Comparison of ENCODE assay signal across 9 mouse cellular contexts in genomic region chr8:54829794-54830426, GRCm38 (mm10). TPM values are rescaled to one million over a fixed set of nuclear protein-coding genes. Genes with fewer than 3 reads are reported as not detected.
DNase-seq lines count a peak whose midpoint lies in the region; ATAC-seq and TF ChIP-seq lines count a peak whose summit lies in the region.
"Had no signal": no experiment of that assay in that cellular context is flagged by ENCODE, and none has a peak within 500 bp of the region (broad histone marks: within the 10 kb centered on the region; RNA-seq: fewer than 3 reads in every experiment).

No protein-coding gene starts in this region.

- no peaks in the 10 kb centered on the region for H3K36me3 ChIP-seq in kidney, postnatal 0 days (ENCODE audit: insufficient read depth, low read length)
- H3K36me3 ChIP-seq in neural tube, embryonic 15.5 days: no peaks in the 10 kb centered on the region
- H3K36me3 ChIP-seq: limb, embryonic 12.5 days had no signal

- TF ChIP-seq CTCF in kidney, postnatal 0 days (IDR thresholded peaks at IDR 0.05; ENCODE audit: low read depth): peak; percentile 65

- no peak overlapping the region for H3K9ac ChIP-seq in kidney, postnatal 0 days (ENCODE audit: low read depth, low read length)
- no peak overlapping the region for H3K9ac ChIP-seq in neural tube, embryonic 15.5 days (replicated peaks)
- H3K9ac ChIP-seq: limb, embryonic 12.5 days had no signal

- no peak overlapping the region for H3K4me3 ChIP-seq in kidney, postnatal 0 days (replicated peaks; ENCODE audit: low read depth, low read length)
- H3K4me3 ChIP-seq in neural tube, embryonic 15.5 days (replicated peaks): no peak overlapping the region
- H3K4me3 ChIP-seq: limb, embryonic 12.5 days had no signal

- no peak overlapping the region for H3K4me2 ChIP-seq in kidney, postnatal 0 days (ENCODE audit: low read length)
- 0 out of 2 replicates have a peak overlapping the region, but pooled peaks have one; percentile 5 for H3K4me2 ChIP-seq in neural tube, embryonic 15.5 days
- H3K4me2 ChIP-seq: limb, embryonic 12.5 days had no signal

- H3K9me3 ChIP-seq in kidney, postnatal 0 days (replicated peaks; ENCODE audit: low read length): no peaks in the 10 kb centered on the region
- no peaks in the 10 kb centered on the region for H3K9me3 ChIP-seq in neural tube, embryonic 15.5 days (replicated peaks)
- H3K9me3 ChIP-seq: limb, embryonic 12.5 days had no signal

- WGBS in kidney, postnatal 0 days: 51% methylated on average over 4 of the region's 4 CpGs
- 61% methylated on average over 4 of the region's 4 CpGs for WGBS in neural tube, embryonic 15.5 days

- no peak overlapping the region for H3K27ac ChIP-seq in kidney, postnatal 0 days
- no peak overlapping the region for H3K27ac ChIP-seq in neural tube, embryonic 15.5 days (replicated peaks)
- H3K27ac ChIP-seq: limb, embryonic 12.5 days had no signal

- ATAC-seq in kidney, postnatal 0 days (replicated peaks; ENCODE audit: low FRiP score, low read depth): no peak
- no peak for ATAC-seq in neural tube, embryonic 15.5 days (ENCODE audit: low FRiP score)

- H3K27me3 ChIP-seq in kidney, postnatal 0 days (ENCODE audit: insufficient read depth, low read length): no peaks in the 10 kb centered on the region
- no peaks in the 10 kb centered on the region for H3K27me3 ChIP-seq in neural tube, embryonic 15.5 days (replicated peaks)
- H3K27me3 ChIP-seq: limb, embryonic 12.5 days had no signal

- DNase-seq in cerebellum, postnatal 10 days: peak; percentile 20 to 67
- no peak for DNase-seq in cerebellum, postnatal 36 days
- DNase-seq in kidney, postnatal 0 days (ENCODE audit: low spot score): peak; percentile 61
- no peak for DNase-seq in kidney, postnatal 25 days
- DNase-seq in neural tube, embryonic 10.5 days (ENCODE audit: extremely low spot score, low spot score): no peak
- no peak for DNase-seq in adrenal gland, postnatal 25 days
- DNase-seq in spleen, adult 18-20 months: no peak

- no peaks in the 10 kb centered on the region for H3K4me1 ChIP-seq in kidney, postnatal 0 days (replicated peaks; ENCODE audit: insufficient read depth, low read length)
- H3K4me1 ChIP-seq in neural tube, embryonic 15.5 days: no peaks in the 10 kb centered on the region
- H3K4me1 ChIP-seq: limb, embryonic 12.5 days had no signal

RNA-seq across cellular contexts. Expression of gene Wdr17, which starts 57.1 kb away (rescaled TPM):
- 0.48 and 0.97 TPM in 2 replicates for polyA plus RNA-seq in kidney, postnatal 0 days (2015; fragmentation: Nextera tagmentation; extraction: Ambion mirVana)
- polyA plus RNA-seq in neural tube, embryonic 15.5 days (2015; fragmentation: Nextera tagmentation; extraction: Ambion mirVana): 10.3 and 15.1 TPM in 2 replicates
- 0.24 TPM in 1 of 2 replicates, not detected in the other for total RNA-seq in adrenal gland, postnatal 25 days (2021)

Comparison
In these comparisons a context has a peak if more than half of its experiments do, and no peak if none do; other contexts are left out.
1. DNase-seq: peak in cerebellum, postnatal 10 days (2 of 2) and kidney, postnatal 0 days (single experiment); none in cerebellum, postnatal 36 days (0 of 2), kidney, postnatal 25 days (0 of 2), neural tube, embryonic 10.5 days (single experiment), adrenal gland, postnatal 25 days (single experiment) and spleen, adult 18-20 months (0 of 2).